Mouse (Mus musculus) frontal cortex, postnatal 36 days (tissue): Measurements from ENCODE around the gene Tdrd12.

Experiments used
- DNase-seq, 2 experiments: peaks; one replicate each; pipeline ENCODE4 v3.0.0; 2022; ENCODE audit warnings: low spot score in 2 of 2

The Tdrd12 gene

DNA sequence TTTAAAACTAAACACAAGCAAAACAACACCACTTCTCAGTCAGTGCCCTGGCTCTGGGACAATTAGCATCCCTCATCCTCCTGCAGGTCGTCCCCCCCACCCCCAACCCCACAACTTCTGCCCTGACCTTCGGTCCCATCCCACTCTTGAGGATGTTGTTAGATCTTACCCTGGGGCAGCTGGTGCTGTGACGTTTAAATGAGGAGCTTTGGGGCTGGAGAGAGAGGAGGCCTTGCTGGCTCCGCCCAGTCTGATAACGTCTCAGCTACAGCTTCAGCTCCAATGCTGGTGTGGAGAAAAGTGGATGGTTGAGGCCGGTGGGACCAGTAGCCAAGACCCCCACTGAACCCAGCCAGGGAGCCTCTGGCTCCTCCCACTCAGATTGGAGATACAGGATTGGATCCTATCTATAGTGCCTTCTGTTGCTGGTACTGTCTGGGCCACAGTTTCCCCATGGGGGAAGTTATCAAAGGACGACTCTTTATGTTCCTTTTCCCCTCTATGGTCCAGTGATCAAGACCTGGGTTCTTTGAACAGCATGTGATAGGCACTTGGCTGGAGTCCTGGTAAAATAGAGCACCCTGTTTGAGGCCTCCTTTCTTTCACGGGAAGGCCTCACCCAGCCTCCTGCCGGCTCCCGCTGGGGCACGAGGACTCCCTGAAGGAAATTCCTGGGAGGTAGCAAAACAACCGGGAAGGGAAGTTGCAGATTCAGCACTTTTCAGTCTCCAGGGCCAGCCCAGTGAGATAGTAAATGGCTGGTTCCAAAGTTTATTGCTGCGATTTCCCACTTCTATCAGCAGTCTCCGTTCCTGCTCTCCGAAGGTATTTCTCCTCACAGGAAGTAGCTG, 89.3 kb downstream of the Tdrd12 start, which contains the start of gene Slc7a9:
TSS of gene Slc7a9 (plus strand) at position 801 of the 851 bp plus-strand sequence.
- no peak for DNase-seq

DNA sequence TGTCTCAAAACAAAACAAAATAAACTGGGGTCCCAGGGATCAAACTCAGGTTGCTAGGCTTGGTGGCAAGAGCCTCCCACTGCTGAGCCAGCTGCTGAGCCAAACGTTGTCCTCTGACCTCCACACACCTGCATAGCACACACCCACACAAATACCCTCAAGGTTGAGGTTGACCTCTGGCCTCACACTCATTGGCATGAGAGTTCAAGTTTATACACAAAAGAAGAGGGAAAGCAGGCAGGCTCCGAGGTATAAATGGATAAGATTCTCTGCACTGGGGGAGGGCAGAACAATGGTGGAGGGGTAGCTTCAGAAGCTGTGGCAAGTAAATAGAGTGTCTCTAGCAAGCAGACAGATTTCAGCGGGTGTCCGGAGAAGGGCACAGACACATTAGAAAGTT, 90.0 kb downstream of the Tdrd12 start:
- no peak for DNase-seq

- DNase-seq: no peak
These were observed 102.3 kb downstream of the Tdrd12 start for GRCm38 (mm10) chr7:35435266-35435665.

- no peak for DNase-seq
These were observed 109.4 kb downstream of the Tdrd12 start for GRCm38 (mm10) chr7:35428146-35428545.

DNA sequence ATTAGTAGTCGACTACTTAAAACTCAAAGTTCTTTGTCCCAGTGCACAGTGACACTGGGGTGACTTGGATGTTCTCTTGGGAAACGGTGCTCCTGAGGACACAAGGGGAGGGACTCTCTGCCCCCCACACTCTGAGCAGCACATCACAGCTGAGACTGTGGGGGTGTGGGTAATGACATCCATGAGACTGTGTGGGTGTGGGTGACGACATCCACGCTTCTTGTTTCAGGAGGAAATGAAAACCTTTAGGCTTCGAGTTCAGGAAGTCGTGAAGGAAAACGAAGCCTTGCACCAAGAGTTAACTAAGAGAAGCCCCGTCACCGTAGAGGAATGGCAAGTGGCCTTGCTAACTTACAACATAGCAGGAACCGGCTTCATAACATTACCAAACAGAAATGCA, 114.5 kb downstream of the Tdrd12 start:
- no peak for DNase-seq
